Mouse (Mus musculus): Measurements from ENCODE around the gene Syt5. TPM values are rescaled to one million over a fixed set of nuclear protein-coding genes. Genes with fewer than 3 reads are reported as not detected.
"Not testable (repeated sequence)": the region's sequence is repeated elsewhere in the genome, so short reads cannot be mapped to it uniquely, and the experiment has no call there.

Syt5 gene
- total RNA-seq (2021): 100 to 1,000 TPM; 211 to 233 TPM
- long read RNA-seq, transcript Syt5-201 (8 exons, 1,750 nt): major isoform, 35 of 178 reads
- long read RNA-seq, partial matches to known transcripts: 10 of 178 reads
- long read RNA-seq, other reads (novel, unspliced or antisense): 133 of 178 reads

DNA sequence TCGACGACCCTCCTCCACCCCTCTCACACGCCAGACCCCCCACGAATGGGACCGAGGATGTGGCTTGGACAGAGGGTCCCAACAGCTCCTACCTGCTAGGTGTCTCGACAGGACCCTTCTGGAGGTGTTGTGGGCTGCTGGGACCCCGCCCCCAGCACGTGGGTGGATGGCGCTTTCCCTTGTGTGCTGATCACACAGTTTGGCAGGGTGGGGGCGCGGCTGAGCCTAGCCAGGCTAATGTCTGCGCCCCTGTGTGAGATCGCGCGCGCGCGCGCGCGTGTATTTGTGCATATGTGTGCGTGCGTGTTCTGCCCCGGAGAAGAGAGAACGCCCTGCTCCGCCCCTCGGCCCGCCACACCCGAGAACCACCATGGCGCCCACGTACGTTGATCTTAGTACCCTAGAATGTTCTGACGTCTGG lies at the start of gene Syt5:
TSS of gene Syt5 (minus strand) at position 321 of the 421 bp plus-strand sequence.
- peak; percentile 62 to 80 for DNase-seq (ENCODE audit: low spot score in 2 of 2)

DNA sequence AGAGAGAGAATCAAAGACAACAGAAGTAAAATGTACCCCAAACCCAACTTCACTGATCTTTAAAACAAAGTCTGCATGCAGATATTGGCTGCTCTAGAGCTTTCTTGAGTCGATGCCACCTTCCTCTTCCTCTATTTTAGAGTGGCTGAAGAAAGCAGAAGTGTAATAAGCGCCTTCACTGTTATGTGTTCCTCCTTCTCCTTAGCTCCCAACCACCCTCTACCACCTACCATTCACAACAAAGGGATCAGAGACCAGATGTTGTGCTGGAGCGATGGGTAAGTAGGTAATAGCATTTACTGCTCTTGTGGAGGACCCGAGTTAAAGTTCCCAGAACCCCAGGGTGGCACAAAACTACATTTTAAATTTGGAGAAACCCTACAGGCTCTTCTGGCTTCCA lies 49.7 kb upstream of the Syt5 start:
- DNase-seq (ENCODE audit: low spot score in 2 of 2): not testable (repeated sequence)

DNA sequence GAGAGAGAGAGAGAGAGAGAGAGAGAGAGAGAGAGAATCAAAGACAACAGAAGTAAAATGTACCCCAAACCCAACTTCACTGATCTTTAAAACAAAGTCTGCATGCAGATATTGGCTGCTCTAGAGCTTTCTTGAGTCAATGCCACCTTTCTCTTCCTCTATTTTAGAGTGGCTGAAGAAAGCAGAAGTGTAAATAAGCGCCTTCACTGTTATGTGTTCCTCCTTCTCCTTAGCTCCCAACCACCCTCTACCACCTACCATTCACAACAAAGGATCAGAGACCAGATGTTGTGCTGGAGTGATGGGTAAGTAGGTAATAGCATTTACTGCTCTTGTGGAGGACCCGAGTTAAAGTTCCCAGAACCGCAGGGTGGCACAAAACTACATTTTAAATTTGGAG lies 34.1 kb upstream of the Syt5 start:
- DNase-seq (ENCODE audit: low spot score in 2 of 2): not testable (repeated sequence)

DNA sequence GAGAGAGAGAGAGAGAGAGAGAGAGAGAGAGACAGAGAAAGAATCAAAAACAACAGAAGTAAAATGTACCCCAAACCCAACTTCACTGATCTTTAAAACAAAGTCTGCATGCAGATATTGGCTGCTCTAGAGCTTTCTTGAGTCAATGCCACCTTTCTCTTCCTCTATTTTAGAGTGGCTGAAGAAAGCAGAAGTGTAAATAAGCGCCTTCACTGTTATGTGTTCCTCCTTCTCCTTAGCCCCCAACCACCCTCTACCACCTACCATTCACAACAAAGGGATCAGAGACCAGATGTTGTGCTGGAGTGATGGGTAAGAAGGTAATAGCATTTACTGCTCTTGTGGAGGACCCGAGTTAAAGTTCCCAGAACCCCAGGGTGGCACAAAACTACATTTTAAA lies 25.0 kb upstream of the Syt5 start:
- DNase-seq (ENCODE audit: low spot score in 2 of 2): not testable (repeated sequence)

DNA sequence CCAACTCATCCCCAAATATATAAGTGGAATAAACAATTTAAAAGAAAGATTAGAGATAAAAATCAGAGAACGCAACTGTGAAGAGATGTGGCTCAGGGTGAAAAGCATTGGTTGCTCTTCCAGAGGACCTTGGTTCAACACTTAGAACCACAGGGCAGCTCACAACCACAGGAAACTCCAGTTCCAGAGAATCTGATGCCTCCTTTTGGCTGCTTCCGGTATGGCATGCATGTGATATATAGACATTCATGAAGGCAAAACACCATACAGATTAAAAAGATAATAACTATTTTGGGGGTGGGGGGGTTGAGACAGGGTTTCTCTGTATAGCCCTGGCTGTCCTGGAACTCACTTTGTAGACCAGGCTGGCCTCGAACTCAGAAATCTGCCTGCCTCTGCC lies 15.3 kb upstream of the Syt5 start:
- DNase-seq (ENCODE audit: low spot score in 2 of 2): no peak

DNA sequence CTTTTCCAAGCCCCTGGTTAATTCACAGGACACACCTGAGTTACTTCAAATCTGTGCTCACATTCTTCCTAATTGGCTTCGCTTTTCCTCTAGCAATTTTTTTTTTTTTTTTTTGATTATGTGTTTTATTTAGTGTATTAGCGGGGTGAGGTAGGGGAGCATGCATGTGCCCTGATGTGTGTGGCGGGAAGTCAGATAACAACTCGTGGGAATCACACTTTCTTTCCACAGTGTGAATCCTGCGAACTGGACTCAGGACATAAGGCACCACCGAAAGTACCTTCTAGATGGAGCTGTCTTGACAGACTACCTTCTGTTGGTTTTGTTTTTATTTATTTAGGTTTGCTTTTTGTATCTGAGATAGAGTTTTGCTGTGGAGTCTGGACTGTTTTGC lies 9.8 kb upstream of the Syt5 start:
- no peak for DNase-seq (ENCODE audit: low spot score in 2 of 2)

DNA sequence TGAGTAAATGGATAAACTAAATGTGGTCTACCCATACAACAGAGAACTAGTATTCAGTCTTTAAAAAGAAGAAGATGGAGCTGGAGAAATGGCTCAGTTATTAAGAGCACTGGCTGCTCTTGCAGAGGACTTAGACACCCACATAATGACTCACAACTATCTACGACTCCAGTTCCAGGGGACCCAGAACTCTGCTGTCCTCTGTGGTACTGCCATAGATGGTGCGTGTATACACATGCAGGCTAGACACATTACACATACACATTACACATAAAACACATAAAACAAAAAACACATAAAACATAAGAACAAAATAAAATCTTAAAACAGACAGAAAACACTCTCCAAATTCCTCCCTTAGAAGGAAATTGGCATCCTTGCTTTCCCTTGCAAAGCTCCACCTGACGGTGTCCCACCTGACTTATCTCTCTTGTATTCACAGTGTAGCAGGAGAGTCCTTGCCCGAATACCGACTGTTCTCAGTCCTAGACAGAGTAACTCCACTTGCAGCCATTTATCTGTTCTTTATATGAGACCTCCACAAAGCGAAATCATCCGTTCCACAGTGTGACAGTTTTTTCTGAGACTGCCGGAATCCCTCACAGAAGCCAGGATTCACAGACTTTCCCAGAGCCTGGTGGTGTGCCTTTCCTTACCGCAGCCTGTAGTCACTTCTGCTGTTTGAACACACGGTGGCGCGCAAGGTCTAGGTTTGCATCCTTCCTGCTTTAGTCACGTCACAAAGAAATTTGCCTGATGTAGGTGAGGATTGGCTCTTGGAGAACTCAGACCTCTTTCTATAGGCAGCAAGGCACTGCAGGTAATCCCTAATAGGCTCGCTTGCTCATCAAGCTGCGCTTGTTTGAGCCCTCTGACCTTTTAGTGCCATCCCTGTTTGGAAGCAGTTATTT lies 9.2 kb upstream of the Syt5 start:
- peak; percentile 66 to 87 for DNase-seq (ENCODE audit: low spot score in 2 of 2)

DNA sequence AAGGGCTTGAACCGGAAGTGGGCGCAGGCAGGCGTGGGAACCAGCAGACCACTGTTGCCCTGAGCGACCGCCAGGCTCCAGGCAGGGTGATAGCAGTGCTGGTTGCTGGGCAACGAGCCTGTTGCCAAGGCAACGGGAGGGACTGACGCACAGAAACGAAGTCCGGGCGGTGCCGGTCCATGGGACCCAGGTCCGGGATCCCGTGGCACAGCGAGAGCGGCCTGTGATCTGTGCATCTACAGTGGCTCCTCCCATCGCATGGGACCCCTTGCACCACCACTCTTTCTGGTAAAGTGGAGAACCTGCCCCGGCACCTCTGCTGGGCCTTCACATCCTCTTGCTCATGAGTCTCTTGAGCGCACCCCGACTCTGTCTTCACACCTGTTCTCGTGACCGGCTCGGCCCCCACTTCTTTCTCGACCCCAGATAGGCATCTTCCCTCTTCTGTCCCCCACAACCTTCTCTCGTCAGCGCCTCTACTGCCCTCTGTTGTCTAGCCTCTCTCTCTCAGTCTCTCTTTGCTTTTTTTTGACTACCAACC lies 680 bp downstream of the Syt5 start:
- peak; percentile 94 to 97 for DNase-seq (ENCODE audit: low spot score in 2 of 2)

DNA sequence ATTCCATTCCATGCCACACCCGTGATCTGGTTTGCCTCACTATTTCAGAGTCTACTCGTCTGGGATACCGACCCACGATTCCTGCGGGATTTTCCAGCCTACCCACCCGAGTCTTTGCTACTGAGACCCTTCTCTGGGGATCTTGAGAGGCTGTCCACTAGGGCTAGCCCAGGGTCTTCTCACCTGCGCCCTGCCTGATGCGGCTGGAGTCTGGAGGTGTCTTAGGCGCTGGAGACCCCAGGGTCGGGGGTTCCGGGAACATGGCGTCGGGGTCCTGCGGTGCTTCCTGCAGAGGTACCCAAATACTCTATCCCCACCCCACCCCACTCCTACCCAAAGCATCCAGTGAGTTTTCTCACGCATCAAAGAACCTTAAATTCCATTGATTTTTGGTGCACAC lies 1.3 kb downstream of the Syt5 start:
- no peak for DNase-seq (ENCODE audit: low spot score in 2 of 2)

DNA sequence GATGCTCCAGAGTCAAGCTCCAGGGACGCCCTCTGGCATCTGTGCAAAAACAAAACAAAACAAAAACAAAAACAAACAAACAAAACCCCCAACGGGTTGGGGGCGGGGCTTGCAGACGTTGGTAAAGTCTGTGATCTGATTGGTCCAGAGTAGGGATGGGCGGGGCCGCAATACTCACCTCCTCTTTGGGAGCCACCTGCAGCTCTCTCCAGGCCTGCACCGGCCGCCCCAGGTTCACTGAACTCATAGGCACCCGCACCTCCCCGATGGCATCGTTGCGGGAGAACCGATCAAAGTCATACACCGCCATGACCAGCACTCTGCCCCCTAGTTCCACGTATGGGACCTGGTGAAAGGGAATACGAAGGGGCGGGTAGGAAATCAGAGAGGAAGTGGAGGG lies 5.3 kb downstream of the Syt5 start:
- no peak for DNase-seq (ENCODE audit: low spot score in 2 of 2)

DNA sequence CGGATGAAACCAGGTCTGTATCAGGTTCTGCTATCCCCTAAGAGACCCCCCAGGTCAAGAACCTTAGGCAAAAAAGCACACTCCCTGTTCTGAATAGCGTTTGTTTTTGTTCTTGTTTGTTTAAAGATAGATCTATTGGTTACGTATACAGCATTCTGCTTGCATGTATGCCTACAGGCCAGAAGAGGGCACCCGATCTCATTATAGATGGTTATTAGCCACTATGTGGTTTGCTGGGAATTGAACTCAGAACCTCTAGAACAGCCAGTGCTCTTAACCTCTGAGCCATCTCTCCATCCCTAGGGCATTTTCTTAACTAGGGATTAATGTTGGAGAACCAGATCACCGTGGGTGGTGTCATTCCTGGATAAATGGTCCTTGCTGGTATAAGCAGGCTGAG lies 6.0 kb downstream of the Syt5 start:
- DNase-seq (ENCODE audit: low spot score in 2 of 2): no peak

DNA sequence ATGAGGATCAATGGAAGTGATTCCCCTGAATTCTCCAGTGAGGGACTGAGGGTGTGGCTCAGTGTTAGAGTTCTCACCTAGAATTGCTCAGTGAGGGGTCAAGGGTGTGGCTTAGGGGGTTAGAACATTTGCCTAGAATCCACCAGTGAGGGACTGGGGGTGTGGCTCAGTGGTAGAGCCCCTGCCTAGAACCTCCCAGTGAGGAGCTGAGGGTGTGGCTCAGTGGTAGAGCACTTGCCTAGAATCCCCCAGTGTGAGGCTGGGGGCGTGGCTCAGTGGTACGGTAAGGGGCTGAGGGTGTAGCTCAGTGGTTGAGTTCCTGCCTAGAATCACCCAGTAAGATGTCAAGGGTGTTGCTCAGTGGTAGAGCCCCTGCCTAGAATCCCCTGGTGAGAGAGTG lies 8.3 kb downstream of the Syt5 start:
- no peak for DNase-seq (ENCODE audit: low spot score in 2 of 2)

DNA sequence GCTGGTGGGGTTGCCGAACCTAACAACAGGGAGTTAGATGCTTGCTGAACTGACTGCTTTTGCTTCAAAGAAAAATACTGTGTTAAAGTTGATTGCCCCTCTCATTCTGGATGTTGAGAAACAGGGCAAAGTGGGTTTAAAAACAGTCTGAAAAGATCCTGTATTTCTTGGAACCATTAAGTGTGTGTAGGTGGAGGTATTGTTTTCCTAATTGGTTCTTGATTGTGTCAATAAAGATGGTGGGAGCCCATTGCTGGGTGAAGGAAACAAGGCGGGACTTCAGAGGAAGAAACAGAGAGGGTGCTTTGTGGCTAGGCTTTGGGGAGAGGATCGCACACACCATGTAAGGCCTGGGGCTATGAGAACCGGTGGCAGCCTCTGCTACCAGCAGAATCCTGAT lies 10.2 kb downstream of the Syt5 start:
- DNase-seq (ENCODE audit: low spot score in 2 of 2): no peak

DNA sequence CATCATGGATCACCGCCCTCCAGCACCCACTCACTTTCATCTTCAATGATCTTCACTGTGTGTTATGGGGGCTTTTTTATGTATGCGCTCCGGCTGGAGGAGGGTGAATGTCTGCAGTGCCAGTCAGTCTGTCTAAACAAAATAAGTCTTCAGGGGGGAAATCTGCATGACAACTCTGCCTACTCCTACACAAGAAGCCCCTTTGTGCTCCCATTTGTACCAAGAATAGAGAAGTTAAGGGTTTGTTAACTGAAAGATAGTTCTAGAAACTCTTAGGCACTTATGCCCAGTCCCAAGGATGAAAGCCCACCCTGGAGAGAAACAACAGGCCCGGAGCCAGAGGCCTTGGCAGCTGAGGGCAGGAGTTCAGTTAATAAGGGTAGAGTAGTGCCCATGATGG lies 11.0 kb downstream of the Syt5 start:
- no peak for DNase-seq (ENCODE audit: low spot score in 2 of 2)

DNA sequence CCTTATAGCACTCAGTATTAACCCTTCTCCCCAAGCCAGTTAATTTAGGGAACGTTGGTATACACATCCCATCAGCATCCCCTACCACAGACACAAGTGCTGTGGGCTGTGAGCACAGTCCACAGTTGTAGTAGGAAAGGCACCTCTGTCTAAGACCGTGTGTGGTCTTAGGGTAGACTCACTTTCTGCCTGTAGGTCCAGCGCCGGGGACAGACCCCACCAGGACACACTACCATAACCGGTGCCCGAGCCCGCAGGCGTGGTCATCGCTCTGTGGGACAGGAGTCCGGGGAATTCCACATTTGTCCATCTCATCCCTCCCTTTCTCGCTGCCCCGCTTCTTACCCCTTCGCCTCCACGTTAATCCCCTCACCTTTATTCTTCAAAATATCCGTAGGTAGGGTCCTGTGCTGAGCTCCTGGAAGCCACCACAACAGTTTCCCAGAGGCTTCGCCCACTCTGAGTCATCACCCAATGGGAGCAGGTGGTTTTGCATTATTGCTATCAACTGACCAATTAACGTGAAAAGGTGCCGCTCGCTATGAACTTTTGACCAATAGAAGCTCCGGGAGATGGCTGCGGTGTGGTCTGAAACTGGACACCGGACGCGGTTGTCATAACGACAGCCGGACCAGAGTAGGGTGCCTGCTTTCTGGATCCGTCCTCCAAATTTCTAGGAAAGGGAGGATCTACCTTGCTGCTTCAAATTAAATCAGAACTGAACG lies 15.2 kb downstream of the Syt5 start, which contains the start of gene Dnaaf3:
TSS of gene Dnaaf3 (minus strand) at position 449 of the 725 bp plus-strand sequence.
- no peak for DNase-seq (ENCODE audit: low spot score in 2 of 2)

DNA sequence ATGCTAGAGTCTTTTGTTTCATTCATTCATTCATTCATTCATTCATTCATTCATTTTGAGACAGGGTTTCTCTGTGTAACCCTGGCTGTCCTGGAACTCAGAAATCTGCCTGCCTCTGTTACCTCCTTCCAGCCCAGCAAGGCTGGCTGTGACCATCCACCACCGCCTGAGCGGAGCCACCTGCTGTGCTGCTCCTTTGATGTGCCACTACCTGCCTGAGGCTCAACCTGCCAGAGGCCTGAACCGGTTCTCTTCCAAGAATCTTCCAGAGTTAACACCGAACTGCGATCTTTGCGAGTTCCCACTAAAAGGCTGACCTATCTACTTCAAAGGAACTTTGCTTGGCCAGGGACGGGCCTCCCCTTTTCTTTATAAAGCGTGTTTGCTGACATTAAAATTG lies 17.2 kb downstream of the Syt5 start:
- DNase-seq (ENCODE audit: low spot score in 2 of 2): not testable (repeated sequence)

DNA sequence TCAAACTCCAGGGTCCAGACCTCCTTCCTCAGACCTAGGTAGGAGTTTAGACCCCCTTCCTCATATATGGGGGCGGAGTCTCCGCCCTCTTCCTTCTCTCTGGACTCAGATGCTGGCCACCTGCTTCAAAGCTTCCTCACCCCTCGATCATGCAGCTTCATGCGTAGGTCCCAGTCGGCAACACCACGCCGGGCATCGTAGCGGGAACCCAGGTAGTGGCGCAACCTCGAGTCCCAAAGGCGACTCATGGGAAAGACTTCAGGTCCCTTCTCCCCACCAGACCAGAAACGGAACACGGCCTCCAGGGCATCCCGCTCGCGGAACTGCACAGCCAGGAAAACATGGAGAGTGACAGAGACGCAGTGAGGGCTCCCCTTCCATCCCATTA lies 20.0 kb downstream of the Syt5 start:
- no peak for DNase-seq (ENCODE audit: low spot score in 2 of 2)

DNA sequence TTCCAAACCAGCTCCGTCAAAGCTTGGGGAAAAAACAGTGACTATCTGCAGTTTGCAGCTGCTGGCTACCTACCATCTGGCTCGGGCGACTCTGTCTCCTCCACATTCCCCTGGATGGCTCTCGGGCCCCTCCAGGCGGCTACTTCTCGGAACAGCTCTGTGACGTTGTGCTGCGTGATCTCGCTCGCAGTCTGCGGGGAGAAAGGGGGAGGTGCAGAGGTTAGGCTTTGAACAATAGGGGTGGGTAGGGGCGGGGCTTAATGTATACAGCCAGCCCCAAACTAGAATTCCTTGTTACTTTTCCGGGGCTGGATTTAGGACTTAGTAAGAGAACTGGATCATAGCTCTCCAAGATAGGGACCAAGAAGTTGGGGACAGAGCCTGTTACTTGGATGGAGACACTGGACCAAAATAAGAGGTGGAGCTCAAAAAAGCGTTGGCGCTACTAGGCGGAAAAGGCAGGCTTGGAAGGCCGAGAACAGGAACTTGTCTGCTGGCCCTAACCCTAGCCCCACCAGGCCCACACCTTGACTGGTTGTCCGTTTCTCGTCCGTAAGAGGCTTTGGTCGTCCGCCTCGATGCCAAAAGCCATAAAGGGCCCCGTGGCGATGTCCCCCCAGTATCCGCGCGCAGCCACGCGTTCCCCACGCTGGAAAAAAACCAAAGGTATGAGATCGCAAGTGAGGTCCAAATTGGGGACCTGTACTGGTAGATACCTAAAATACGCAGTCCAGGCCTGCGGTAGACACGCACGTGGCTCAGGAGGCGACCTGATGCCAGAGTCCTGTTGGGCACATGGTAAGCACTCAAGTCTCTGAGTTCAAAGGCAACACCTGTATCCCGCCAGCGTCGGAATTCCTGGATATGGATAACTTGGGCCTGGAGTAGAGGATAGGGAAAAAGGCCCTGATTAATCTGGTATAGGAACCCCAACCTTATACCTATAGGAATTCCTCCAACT lies 20.7 kb downstream of the Syt5 start:
- DNase-seq (ENCODE audit: low spot score in 2 of 2): peak; percentile 62 to 73

DNA sequence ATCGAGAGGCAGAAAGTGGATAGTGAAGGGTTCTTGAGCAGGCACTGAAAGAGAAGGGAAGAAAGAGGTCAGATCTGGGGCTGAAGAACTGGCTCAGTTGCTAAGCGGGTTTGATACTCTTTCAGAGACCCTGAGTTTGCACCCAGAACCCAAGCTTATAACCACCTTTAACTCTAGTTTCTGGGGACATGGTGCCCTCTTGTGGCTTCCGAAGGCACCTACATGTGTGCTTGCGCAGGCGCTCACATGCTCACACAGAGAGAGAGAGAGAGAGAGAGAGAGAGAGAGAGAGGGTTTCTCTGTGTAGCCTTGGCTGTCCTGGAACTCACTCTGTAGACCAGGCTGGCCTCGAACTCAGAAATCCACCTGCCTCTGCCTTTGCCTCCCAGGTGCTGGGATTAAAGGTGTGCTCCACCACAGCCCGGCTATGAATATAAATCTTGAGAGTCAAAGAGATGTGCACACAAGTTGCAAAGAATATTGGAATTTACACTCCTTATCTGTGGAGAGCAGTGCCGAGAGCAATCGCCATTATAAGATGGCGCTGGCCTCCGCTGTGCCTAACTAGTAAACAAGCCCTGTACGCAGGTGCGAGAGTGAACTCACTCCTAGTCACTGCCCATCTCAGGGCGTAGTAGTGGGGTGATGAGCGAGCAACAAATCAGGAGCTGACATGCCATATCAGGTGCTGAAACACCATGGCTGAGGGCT lies 23.0 kb downstream of the Syt5 start, which contains the start of gene Tnni3:
TSS of gene Tnni3 (minus strand) at position 18 of the 711 bp plus-strand sequence.
- peak in 1 of 2 experiments; percentile 56 for DNase-seq (ENCODE audit: low spot score in 2 of 2)
